Mouse (Mus musculus) midbrain, embryonic 12.5 days (tissue): ENCODE results near the gene Sh3tc1. TPM values are rescaled to one million over a fixed set of nuclear protein-coding genes. Genes with fewer than 3 reads are reported as not detected.
A peak's percentile ranks its signal among the peaks of the same experiment; 100 is the strongest.

Experiments used
- ATAC-seq: fragments of 200-750 bp; cut with Nextera tagmentation; 2 replicates; pipeline ENCODE4 v1.8.0; 2017; ENCODE audit warnings: low read depth, moderate TSS enrichment, moderate library complexity; ENCODE audit not compliant: low FRiP score
- H3K27ac ChIP-seq: fragments of 300-500 bp; sonication (generic); replicated peaks from 2 replicates; pipeline ENCODE4 v1.5.1; 2016; ENCODE audit warnings: mild to moderate bottlenecking
- H3K27me3 ChIP-seq: fragments of 300-500 bp; sonication (generic); 2 replicates; pipeline ENCODE4 v1.6.1; 2016; ENCODE audit warnings: mild to moderate bottlenecking
- H3K36me3 ChIP-seq: fragments of 300-500 bp; sonication (generic); 2 replicates; pipeline ENCODE4 v1.6.1; 2016
- H3K4me1 ChIP-seq: fragments of 300-500 bp; sonication (generic); 2 replicates; pipeline ENCODE4 v1.6.1; 2016
- H3K4me2 ChIP-seq: fragments of 300-500 bp; sonication (generic); replicated peaks from 2 replicates; pipeline ENCODE4 v1.6.1; 2016; ENCODE audit warnings: mild to moderate bottlenecking, moderate library complexity
- H3K4me3 ChIP-seq: fragments of 300-500 bp; sonication (generic); 2 replicates; pipeline ENCODE4 v1.5.1; 2016; ENCODE audit warnings: mild to moderate bottlenecking
- H3K9ac ChIP-seq: fragments of 300-500 bp; sonication (generic); replicated peaks from 2 replicates; pipeline ENCODE4 v1.6.1; 2016; ENCODE audit warnings: mild to moderate bottlenecking, moderate library complexity
- H3K9me3 ChIP-seq: fragments of 300-500 bp; sonication (generic); 2 replicates; pipeline ENCODE4 v1.6.1; 2016; ENCODE audit warnings: mild to moderate bottlenecking
- WGBS: fragments of 180-500 bp; shearing (Covaris S2); methylation state at CpG from one replicate; pipeline ENCODE4 v1.1.7; 2016; 5-methylcytosine and 5-hydroxymethylcytosine counted together
- polyA plus RNA-seq: library from polyadenylated mRNA; unstranded; fragments of >200 nt; fragmentation: Nextera tagmentation; extraction: Ambion mirVana; gene quantifications from 2 replicates; pipeline ENCODE4 v1.2.1, GENCODE M21; 2016

Gene Sh3tc1
- polyA plus RNA-seq, 1 experiment from 2014 or later, result 3.2 TPM

DNA sequence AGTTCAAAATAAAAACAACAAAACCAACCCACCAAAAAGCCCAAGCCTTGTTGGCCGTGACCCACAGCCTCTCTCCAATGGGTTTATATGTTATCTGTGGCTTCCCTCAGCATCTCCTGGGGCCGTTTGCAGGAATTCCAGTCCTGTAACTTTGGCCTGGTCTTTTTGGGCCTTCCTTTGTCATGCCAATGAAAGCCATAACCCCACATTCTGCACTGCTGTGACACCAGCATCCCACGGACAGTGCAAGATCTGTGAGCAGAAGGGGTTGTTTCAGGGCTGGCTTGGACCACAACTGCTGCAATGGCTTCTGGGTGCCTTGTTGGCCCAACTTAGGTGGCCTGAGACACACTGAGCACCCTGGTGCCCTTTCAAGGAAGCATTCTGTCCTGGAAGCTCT, 28.7 kb upstream of the Sh3tc1 start:
- Histone ChIP-seq H3K9me3 (no peaks in the 10 kb centered on the region), H3K4me2 (no peak overlapping the region), H3K36me3 (no peaks in the 10 kb centered on the region), H3K9ac (no peak overlapping the region), H3K4me3 (no peak overlapping the region), H3K4me1 (no peaks in the 10 kb centered on the region), H3K27ac (no peak overlapping the region), H3K27me3 (no peaks in the 10 kb centered on the region)
- no peak for ATAC-seq
- WGBS, result 64% methylated on average over 3 of the region's 3 CpGs

DNA sequence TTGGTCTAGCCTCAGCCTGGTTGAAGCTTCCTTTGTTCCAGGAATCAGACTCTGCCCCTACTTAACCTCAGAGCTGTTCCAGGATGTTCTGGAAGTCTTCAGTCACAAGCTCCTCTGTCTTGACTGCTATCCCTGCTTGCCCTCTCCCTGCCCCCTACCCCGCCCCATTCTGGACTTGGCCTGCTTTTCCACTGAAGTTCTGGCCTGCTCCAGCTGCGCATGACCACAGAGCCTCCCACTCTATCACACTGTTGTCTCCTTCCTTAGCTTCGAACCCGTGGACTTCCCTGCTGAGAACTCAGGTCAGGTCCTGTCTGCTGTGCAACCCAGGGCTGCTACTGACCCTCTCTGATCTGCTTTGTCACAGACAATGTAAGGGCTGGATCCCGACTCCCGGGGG, 26.1 kb upstream of the Sh3tc1 start:
- H3K9me3 ChIP-seq, result no peaks in the 10 kb centered on the region
- H3K27ac ChIP-seq, result no peak overlapping the region
- H3K4me2 ChIP-seq, result no peak overlapping the region
- no peaks in the 10 kb centered on the region for H3K4me1 ChIP-seq
- peaks cover 19% of the 10 kb centered on the region for H3K27me3 ChIP-seq
- 83% methylated on average over 6 of the region's 6 CpGs for WGBS
- no peak overlapping the region for H3K9ac ChIP-seq
- H3K36me3 ChIP-seq, result no peaks in the 10 kb centered on the region
- no peak for ATAC-seq
- H3K4me3 ChIP-seq, result no peak overlapping the region

DNA sequence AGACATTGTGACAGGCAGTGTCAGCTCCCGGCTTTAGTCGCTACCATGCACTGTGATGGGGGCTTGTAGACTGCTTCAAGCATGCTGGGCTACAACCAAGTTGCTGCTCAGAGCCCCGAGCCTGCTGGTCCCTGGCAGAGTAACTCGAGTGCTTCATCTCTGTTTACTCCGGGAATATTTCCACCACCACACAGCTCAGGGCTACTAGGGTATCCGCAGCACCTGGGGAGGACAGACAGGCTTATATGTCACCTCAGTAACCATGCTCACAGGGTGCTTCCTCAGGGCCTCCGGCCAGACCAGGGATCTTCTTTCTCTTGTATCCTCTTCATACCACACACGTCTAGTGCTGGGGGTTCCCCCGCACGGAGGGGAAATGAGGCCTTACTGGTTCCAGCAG, 23.1 kb upstream of the Sh3tc1 start:
- H3K27me3 ChIP-seq, result peaks cover 50% of the 10 kb centered on the region
- 79% methylated on average over 10 of the region's 10 CpGs for WGBS

DNA sequence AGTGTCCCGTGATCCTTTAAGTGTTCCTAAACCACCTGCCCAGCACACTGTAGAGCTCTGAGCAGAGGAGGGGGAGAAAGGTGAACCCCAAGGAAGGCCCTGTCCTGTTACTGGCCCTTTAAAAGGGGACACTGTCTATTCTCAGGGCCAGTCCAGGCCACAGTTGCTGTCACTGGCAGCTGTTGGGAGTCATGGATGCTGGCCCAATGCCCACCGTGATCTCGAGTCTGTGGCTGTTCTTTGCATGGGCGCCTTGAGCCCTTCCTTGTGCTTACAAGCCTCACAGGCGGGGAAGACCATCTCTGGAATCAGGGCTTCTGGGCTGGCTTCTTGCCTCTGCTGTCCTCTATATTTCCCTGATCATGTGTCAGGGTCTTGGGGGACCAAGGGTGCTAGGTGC, 22.6 kb upstream of the Sh3tc1 start:
- H3K9ac ChIP-seq, result no peak overlapping the region
- no peak overlapping the region for H3K4me2 ChIP-seq
- H3K4me1 ChIP-seq, result peaks cover 9% of the 10 kb centered on the region
- no peak for ATAC-seq
- H3K27me3 ChIP-seq, result peaks cover 51% of the 10 kb centered on the region
- no peaks in the 10 kb centered on the region for H3K36me3 ChIP-seq
- H3K27ac ChIP-seq, result no peak overlapping the region
- 71% methylated on average over 5 of the region's 5 CpGs for WGBS
- H3K4me3 ChIP-seq, result no peak overlapping the region
- no peaks in the 10 kb centered on the region for H3K9me3 ChIP-seq

More for the DNA sequence above, 23.1 kb upstream of the Sh3tc1 start:
- Histone ChIP-seq H3K4me1 (peaks cover 8% of the 10 kb centered on the region), H3K9me3 (no peaks in the 10 kb centered on the region), H3K27ac (no peak overlapping the region), H3K36me3 (no peaks in the 10 kb centered on the region), H3K4me3 (no peak overlapping the region), H3K9ac (no peak overlapping the region), H3K4me2 (no peak overlapping the region)
- no peak for ATAC-seq

DNA sequence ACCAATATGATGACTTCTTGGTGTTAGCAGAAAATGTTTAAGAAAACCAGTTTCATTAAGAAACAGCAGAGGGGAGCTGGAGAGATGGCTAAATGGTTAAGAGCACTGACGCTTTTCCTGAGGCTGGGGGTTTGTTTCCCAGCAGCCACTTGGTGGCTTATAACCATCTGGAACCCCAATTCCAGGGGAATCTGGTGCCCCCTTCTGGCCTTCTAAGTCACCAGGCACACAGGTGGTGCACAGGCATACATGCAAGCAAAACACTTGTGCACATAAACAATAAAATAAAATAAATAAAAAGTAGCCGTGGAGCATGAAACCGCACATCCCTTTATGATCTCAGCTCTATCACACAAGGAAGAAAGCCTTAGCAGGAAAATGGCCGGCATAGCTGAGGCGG, 21.5 kb upstream of the Sh3tc1 start:
- Histone ChIP-seq H3K27ac (no peak overlapping the region), H3K4me1 (peaks cover 13% of the 10 kb centered on the region), H3K9me3 (no peaks in the 10 kb centered on the region), H3K36me3 (no peaks in the 10 kb centered on the region), H3K4me2 (no peak overlapping the region), H3K27me3 (peaks cover 59% of the 10 kb centered on the region), H3K9ac (no peak overlapping the region), H3K4me3 (no peak overlapping the region)
- 81% methylated on average over 5 of the region's 5 CpGs for WGBS
- no peak for ATAC-seq

DNA sequence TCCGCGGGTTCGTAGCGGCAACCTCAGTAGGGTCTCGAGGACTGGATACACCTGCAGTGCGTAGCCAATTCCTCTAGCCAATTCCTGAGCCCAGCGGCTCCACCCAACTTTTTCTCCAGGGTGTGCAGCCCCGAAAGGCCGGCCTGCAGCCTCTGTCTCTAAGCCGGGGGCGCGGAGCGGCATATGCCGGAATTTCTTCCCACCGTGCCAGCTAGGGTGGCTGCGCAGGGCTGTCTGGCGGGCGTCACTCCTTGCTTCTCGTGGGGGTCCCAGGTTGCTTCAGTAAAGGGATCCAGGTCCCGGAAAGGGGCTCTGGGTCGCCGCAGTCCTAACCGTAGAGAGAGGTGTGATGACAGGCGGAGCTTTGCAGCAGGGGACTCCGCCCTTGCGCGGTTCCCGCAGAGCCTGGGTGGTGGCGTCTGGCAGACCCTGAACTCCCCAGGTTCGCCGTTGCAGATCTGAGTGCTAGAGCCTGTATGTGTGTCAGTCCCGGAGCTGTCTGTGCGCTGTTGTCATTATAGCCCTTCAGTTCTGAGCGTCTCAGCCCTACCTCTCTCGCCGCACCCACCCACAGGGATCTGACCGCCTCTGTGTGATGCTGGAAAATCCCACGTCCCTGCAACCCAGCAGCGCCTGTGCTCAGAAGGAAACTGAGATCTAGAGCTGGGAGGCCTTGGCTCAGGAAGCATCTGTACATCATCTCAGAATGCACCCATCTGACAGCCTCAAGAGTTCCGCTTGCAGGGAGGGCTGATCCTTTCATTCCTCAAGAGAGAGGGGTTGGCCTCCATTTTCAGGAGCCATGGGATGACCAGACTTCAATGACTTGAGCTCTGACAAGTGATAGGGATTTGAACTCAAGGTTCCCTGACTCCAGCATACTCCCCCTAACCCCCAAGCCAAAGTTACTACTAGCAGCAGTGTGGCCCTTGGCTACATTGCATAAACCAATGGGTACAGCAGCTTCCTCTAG, 18.6 kb upstream of the Sh3tc1 start:
- peak; percentile 50; the same call in 1 of the 2 replicates for ATAC-seq
- no peak overlapping the region for H3K27ac ChIP-seq
- WGBS, result 2% methylated on average over 40 of the region's 40 CpGs
- peak overlapping the region; percentile 98 for H3K4me2 ChIP-seq
- no peaks in the 10 kb centered on the region for H3K36me3 ChIP-seq
- H3K9me3 ChIP-seq, result no peaks in the 10 kb centered on the region
- H3K4me1 ChIP-seq, result peaks cover 13% of the 10 kb centered on the region
- peak overlapping the region; percentile 57 for H3K4me3 ChIP-seq
- peak overlapping the region; percentile 65 for H3K9ac ChIP-seq
- H3K27me3 ChIP-seq, result peaks cover 75% of the 10 kb centered on the region

DNA sequence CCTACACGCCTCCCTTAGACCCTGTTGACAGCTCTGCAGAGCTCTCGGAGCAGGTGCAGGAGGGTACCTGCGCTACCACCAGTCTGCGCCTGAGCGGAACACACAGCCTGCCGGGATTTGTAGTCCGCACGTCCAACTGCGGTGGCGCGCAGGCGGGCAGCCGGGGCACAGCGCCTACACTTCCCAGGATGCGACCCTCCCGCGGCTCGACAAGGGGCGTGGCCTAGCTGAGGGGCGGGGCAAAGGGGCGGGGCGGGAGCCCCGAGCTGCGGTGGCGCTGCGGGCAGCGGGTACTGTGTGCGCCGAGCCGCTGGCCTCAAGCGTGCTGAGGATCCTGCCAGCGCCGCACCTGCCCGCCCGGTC, 17.8 kb upstream of the Sh3tc1 start, which contains the start of gene Ablim2:
TSS of gene Ablim2 (plus strand) at position 242 of the 363 bp plus-strand sequence.
- Histone ChIP-seq H3K4me2 (peak within 1 kb of the TSS; percentile 98), H3K9ac (peak within 1 kb of the TSS; percentile 65), H3K9me3 (no peaks in the 10 kb centered on the region), H3K4me1 (peaks cover 13% of the 10 kb centered on the region), H3K4me3 (peak within 1 kb of the TSS; percentile 57), H3K27me3 (peaks cover 67% of the 10 kb centered on the region), H3K27ac (0 out of 2 replicates have a peak within 1 kb of the TSS, but pooled peaks have one; percentile 36), H3K36me3 (no peaks in the 10 kb centered on the region)
- under 1% methylated on average over 33 of the region's 35 CpGs for WGBS
- ATAC-seq, result peak; percentile 96

DNA sequence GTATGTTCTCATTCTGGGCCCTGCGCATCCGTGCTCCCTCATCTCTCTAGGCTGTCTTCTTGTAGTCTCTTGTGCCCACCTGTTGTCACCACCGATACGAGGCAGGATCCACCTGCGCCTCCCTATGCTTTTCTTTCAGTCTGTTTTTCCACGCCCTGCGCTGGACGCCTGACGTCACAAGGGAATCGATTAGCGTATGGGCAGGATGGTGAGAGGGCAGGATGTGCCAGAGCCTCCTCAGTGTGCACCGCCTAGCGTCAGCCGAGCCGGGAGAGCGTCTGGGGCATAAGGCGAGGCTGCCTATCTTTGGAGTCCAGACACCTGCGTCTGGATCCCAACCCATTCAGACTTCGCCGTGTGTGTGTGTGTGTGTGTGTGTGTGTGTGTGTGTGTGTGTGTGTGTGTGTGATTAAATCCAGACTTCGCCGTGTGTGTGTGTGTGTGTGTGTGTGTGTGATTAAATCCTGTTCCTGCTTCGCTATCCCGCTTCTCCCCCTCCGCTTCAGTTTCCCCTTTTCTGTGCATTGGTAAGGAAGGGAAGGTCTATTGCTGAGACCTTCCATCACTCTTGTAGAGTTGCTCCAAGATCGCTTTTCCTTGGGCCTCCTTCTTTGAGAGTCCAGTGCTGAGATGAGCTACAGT, 17.3 kb upstream of the Sh3tc1 start:
- Histone ChIP-seq H3K27me3 (peaks cover 67% of the 10 kb centered on the region), H3K27ac (0 out of 2 replicates have a peak overlapping the region, but pooled peaks have one; percentile 36)

DNA sequence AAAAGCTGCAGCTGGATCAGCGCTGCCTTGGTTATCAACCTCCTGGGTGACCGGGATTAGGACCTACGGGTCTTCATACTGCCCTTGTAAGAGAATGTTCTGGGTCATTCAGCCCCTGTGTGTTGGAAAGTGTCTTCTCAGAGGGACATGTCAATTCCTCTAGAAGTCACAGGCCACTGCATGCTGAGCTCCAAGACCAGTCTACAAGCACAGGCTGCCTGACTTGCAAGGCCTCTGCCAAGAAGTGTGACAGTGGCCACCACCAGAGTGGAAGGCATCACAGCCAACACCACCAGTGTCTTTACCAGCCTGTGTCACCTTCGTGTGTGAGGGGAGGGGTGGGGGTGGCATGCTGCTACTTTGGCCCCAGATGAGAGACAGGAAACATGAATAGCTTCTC, 16.2 kb upstream of the Sh3tc1 start:
- Histone ChIP-seq H3K4me2 (no peak overlapping the region), H3K9ac (no peak overlapping the region), H3K27ac (no peak overlapping the region), H3K4me3 (no peak overlapping the region), H3K4me1 (peaks cover 13% of the 10 kb centered on the region), H3K27me3 (peaks cover 57% of the 10 kb centered on the region), H3K36me3 (no peaks in the 10 kb centered on the region), H3K9me3 (no peaks in the 10 kb centered on the region)
- WGBS, result 75% methylated on average over 4 of the region's 4 CpGs
- ATAC-seq, result no peak

More for the DNA sequence above, 17.3 kb upstream of the Sh3tc1 start:
- Histone ChIP-seq H3K4me3 (peak overlapping the region; percentile 57), H3K4me1 (peaks cover 13% of the 10 kb centered on the region), H3K9ac (peak overlapping the region; percentile 35; the same call in 1 of the 2 replicates), H3K36me3 (no peaks in the 10 kb centered on the region), H3K4me2 (peak overlapping the region; percentile 98), H3K9me3 (no peaks in the 10 kb centered on the region)
- WGBS, result 7% methylated on average over 25 of the region's 26 CpGs
- ATAC-seq, result peak; percentile 34

DNA sequence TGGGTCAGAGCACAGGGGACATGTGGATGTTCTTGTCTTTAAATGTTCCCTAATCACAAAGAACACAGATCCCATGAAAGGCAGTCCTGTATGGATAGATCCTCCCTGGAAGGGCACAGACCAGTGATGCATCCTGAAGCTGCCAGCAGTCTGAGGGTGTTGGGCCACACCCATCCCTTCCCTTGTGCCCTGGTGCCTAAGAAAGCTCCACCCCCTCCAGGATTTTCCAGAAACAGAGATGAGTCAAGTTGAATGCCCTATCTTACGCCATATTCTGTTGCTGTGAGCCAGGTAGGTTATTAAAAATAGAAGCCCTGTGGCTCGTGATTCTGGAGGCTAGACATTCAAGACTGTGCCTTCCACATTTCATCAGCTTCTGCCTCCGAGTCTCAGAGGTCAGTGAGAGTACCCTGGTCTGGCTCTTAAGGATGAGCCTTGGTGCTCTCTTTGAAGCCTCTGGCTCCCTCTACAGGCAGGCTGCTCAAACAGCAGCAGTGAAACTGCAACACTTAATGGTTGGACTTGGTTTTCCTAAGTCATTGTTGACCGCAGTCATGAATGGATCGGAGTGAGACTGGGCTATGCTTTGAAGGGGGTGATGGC, 15.4 kb upstream of the Sh3tc1 start:
- no peaks in the 10 kb centered on the region for H3K9me3 ChIP-seq
- no peak overlapping the region for H3K27ac ChIP-seq
- H3K36me3 ChIP-seq, result no peaks in the 10 kb centered on the region
- no peak overlapping the region for H3K4me2 ChIP-seq
- H3K27me3 ChIP-seq, result peaks cover 49% of the 10 kb centered on the region
- no peak overlapping the region for H3K4me3 ChIP-seq
- 28% methylated on average over 5 of the region's 5 CpGs for WGBS
- ATAC-seq, result no peak
- H3K4me1 ChIP-seq, result peaks cover 13% of the 10 kb centered on the region
- H3K9ac ChIP-seq, result no peak overlapping the region

DNA sequence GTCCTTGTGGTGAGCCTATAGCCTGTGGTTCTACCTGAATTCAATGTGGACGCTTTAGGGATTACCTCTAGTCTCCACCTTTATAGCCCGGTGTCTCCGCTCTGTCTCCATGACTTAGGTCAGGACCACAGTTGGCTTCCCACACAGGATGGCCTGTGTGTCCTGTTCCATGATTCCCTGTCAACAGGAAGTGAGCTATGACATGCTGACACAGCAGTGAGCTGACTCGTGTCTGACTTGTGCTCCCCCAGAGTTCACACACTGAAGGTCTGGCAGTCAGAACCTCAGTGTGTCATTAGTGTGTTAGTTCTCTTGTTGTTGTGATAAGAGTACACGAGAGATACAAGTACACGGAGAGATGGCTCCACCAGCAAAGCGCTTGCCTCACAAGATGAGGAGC, 11.2 kb upstream of the Sh3tc1 start:
- Histone ChIP-seq H3K36me3 (no peaks in the 10 kb centered on the region), H3K4me2 (no peak overlapping the region), H3K4me3 (no peak overlapping the region), H3K27ac (no peak overlapping the region), H3K4me1 (no peaks in the 10 kb centered on the region), H3K9ac (no peak overlapping the region), H3K27me3 (peaks cover 13% of the 10 kb centered on the region), H3K9me3 (no peaks in the 10 kb centered on the region)
- no peak for ATAC-seq
- WGBS, result 87% methylated on average over 7 of the region's 7 CpGs

DNA sequence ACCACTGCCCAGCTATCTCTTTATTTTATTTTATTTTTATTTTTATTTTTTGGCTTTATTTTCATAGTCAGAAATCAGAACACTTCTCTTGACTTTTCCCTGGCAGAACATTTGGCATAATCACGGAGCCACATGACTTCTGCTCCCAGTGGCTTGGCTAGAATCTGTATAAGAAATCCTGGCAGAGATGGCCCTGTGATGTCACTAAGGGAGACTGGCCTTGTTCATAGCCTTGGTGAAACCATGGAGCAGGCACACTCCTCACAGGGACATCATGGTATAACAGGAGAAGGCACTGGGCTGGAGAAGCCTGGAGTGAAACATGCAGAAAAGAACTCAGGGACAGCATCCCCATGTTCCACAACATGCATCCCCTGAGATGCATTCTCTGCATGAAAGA, 10.2 kb upstream of the Sh3tc1 start:
- Histone ChIP-seq H3K27me3 (0 out of 2 replicates have a peak, but pooled peaks cover 7% of the 10 kb centered on the region), H3K9me3 (no peaks in the 10 kb centered on the region), H3K4me3 (no peak overlapping the region), H3K9ac (no peak overlapping the region), H3K4me2 (no peak overlapping the region), H3K36me3 (no peaks in the 10 kb centered on the region), H3K4me1 (no peaks in the 10 kb centered on the region), H3K27ac (no peak overlapping the region)
- WGBS, result 89% methylated on average over 1 of the region's 1 CpGs
- ATAC-seq, result no peak
